Mouse (Mus musculus) megakaryocyte, embryonic 14.5 days (primary cell): Measurements from ENCODE around the gene Comtd1.

Experiments used
- FLI1 ChIP-seq: IDR thresholded peaks from 2 replicates; pipeline ENCODE4 v1.6.1; 2012; ENCODE audit warnings: low read length, inconsistent platforms, mixed read lengths
- GATA1 ChIP-seq: IDR thresholded peaks from 3 replicates; pipeline ENCODE4 v1.6.1; 2012; ENCODE audit warnings: mixed read lengths, low read length, inconsistent platforms, borderline replicate concordance

DNA sequence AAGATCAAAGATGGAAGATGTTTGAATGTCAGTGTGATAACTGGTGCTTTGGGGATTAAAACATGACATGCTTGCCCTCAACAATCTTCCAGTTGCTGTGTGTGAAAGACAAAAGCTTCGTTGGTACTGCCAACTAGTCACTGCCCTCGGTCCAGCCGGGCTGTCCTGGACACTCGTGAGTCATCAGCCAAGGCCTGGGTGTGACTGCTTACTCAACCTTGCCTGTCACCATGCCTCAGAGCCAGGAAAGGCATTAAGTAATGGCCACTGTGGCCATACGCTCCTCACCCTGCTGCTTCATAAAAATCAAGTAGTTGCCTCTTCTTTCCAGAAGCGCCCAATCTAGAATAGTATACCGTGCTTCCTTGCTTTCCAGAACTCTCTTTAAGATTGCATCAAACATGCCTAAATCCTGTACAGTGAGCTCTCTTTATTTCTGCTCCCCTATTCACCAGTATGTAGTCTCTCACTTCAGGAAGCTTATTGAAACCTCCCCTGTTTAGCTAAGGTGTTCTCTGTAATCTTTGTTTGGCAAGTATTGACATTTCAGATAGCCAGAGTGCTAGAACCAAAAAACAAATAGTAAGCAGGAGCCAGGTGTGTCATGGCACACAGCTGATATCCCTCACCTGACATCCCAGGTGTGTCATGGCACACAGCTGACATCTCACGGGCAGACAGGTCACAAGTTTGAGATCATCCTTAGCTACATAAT, 40.4 kb downstream of the Comtd1 start:
- TF ChIP-seq GATA1 (no peak), FLI1 (no peak)
